Mouse (Mus musculus): Measurements from ENCODE around the gene Serpinb1c.

DNA sequence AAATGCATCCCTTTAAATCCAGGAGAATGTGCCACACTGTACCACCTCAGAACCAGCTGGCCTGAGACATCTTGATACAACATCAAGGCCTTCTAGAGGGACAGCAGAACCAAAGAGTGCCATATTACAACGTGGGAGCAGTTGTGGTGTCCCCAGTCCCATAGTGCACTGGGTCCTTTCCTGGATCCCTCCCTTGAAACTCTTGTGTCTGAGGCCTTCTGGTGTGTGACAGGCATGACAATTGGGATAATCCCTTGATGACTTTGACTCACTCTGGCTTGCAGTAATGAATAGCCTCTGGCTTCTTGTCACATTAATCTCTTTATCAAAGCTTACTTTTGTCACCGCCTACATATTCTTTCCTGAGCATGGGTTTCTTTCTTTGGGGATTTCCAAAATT lies 31.0 kb downstream of the Serpinb1c start:
- TF ChIP-seq CTCF (IDR thresholded peaks at IDR 0.05) (no peak), EP300 (IDR thresholded peaks at IDR 0.05; ENCODE audit: insufficient read depth, low read depth, low read length) (no peak)
